Mouse (Mus musculus) cerebellum, adult 8-10 months (tissue): ENCODE measurements at regions not wholly inside any gene's neighbourhood (a gene's known extent, or its start where the extent isn't known, plus 50 kb on each side); places are given as distances from the start of the nearest gene placed in this dataset.
"Not testable (repeated sequence)": the region's sequence is repeated elsewhere in the genome, so short reads cannot be mapped to it uniquely, and the experiment has no call there.

Source experiments
- DNase-seq: peaks from one replicate; pipeline ENCODE4 v3.0.0; 2022

- no peak for DNase-seq
Measured at GRCm38 (mm10) chr3:38312834-38313233, 171.8 kb downstream of the Ankrd50 start.

- no peak for DNase-seq
Measured at GRCm38 (mm10) chr3:38312121-38312520, 172.5 kb downstream of the Ankrd50 start.

- DNase-seq: no peak
Measured at GRCm38 (mm10) chr3:38299898-38300751, 184.5 kb downstream of the Ankrd50 start.

- DNase-seq: peak; percentile 20
Measured at GRCm38 (mm10) chr3:38299236-38299897, 185.3 kb downstream of the Ankrd50 start.

GRCm38 (mm10) chr3:38297499-38297898, 187.1 kb downstream of the Ankrd50 start:
- no peak for DNase-seq

GRCm38 (mm10) chr3:38289062-38289461, 195.6 kb downstream of the Ankrd50 start:
- DNase-seq: no peak

GRCm38 (mm10) chr3:38283687-38284124, 200.9 kb downstream of the Ankrd50 start:
- no peak for DNase-seq

- no peak for DNase-seq
Measured at GRCm38 (mm10) chr3:38282891-38283290, 201.8 kb downstream of the Ankrd50 start.

- no peak for DNase-seq
Measured at GRCm38 (mm10) chr3:38281683-38282082, 203.0 kb downstream of the Ankrd50 start.

- no peak for DNase-seq
Measured at GRCm38 (mm10) chr3:38280876-38281275, 203.8 kb downstream of the Ankrd50 start.

- DNase-seq: no peak
Measured at GRCm38 (mm10) chr3:38280105-38280504, 204.5 kb downstream of the Ankrd50 start.

- no peak for DNase-seq
Measured at GRCm38 (mm10) chr3:38276948-38277504, 207.6 kb downstream of the Ankrd50 start.

GRCm38 (mm10) chr3:38275321-38275720, 209.3 kb downstream of the Ankrd50 start:
- no peak for DNase-seq

GRCm38 (mm10) chr3:38270742-38271141, 213.9 kb downstream of the Ankrd50 start:
- no peak for DNase-seq

GRCm38 (mm10) chr3:38268226-38268625, 216.4 kb downstream of the Ankrd50 start:
- DNase-seq: no peak

GRCm38 (mm10) chr3:38263261-38264141, 221.1 kb downstream of the Ankrd50 start:
- no peak for DNase-seq

- DNase-seq: no peak
Measured at GRCm38 (mm10) chr3:38261326-38262075, 223.1 kb downstream of the Ankrd50 start.

- DNase-seq: not testable (repeated sequence)
Measured at GRCm38 (mm10) chr3:38259223-38259622, 225.4 kb downstream of the Ankrd50 start.

GRCm38 (mm10) chr3:38257843-38258290, 226.8 kb downstream of the Ankrd50 start:
- DNase-seq: no peak

- no peak for DNase-seq
Measured at GRCm38 (mm10) chr3:38257076-38257842, 227.4 kb downstream of the Ankrd50 start.

GRCm38 (mm10) chr3:38255674-38256073, 229.0 kb downstream of the Ankrd50 start:
- DNase-seq: peak; percentile 29
